In genomic region chr16:9992773-9993221, GRCm38 (mm10) we compare ENCODE assay signal across 9 mouse cellular contexts. TPM values are rescaled to one million over a fixed set of nuclear protein-coding genes. Genes with fewer than 3 reads are reported as not detected.
DNase-seq lines count a peak whose midpoint lies in the region; ATAC-seq lines count a peak whose summit lies in the region.
"Had no signal": no experiment of that assay in that cellular context is flagged by ENCODE, and none has a peak within 500 bp of the region (broad histone marks: within the 10 kb centered on the region; RNA-seq: fewer than 3 reads in every experiment).

No protein-coding gene starts in this region.

- no peak overlapping the region for H3K27ac ChIP-seq in neural tube, embryonic 15.5 days (replicated peaks)

- H3K4me2 ChIP-seq in neural tube, embryonic 15.5 days = peak overlapping the region; percentile 85

- peak overlapping the region; percentile 65 for H3K4me3 ChIP-seq in neural tube, embryonic 15.5 days (replicated peaks)

- DNase-seq in adrenal gland, postnatal 14 days = peak; percentile 17
- DNase-seq in adrenal gland, postnatal 4 days (ENCODE audit: low spot score in 2 of 2) = no peak
- peak; percentile 41 to 53 for DNase-seq in right cerebral cortex, postnatal 10 days (ENCODE audit: low spot score in 2 of 2)
- no peak for DNase-seq in right cerebral cortex, adult 2 months (ENCODE audit: low spot score in 2 of 2)
- peak; percentile 8 to 37 for DNase-seq in kidney, postnatal 4 days
- DNase-seq in spleen, adult 18-20 months = no peak
- DNase-seq in urinary bladder, adult 18-20 months (ENCODE audit: low spot score in 2 of 2) = no peak

- H3K4me1 ChIP-seq in neural tube, embryonic 15.5 days = peaks cover 44% of the 10 kb centered on the region

- H3K36me3 ChIP-seq in neural tube, embryonic 15.5 days = no peaks in the 10 kb centered on the region

- ATAC-seq in neural tube, embryonic 15.5 days (ENCODE audit: low FRiP score) = no peak

- WGBS in neural tube, embryonic 15.5 days = 2% methylated on average over 17 of the region's 17 CpGs

- H3K27me3 ChIP-seq in neural tube, embryonic 15.5 days (replicated peaks) = peaks cover 48% of the 10 kb centered on the region

- H3K9me3 ChIP-seq in neural tube, embryonic 15.5 days (replicated peaks) = no peaks in the 10 kb centered on the region

- peak overlapping the region; percentile 31; the same call in 1 of the 2 replicates for H3K9ac ChIP-seq in neural tube, embryonic 15.5 days (replicated peaks)

RNA-seq across cellular contexts. Expression of gene Grin2a, which starts 2.6 kb away (rescaled TPM):
- 0.93 and 1.1 TPM in 2 replicates for total RNA-seq in adrenal gland, postnatal 14 days (2021)
- total RNA-seq in adrenal gland, postnatal 4 days (2021) = 1 to 10 TPM; 2.9 TPM
- polyA plus RNA-seq in neural tube, embryonic 15.5 days (2015; fragmentation: Nextera tagmentation; extraction: Ambion mirVana) = 11.2 and 15.6 TPM in 2 replicates
- total RNA-seq: common myeloid progenitor, adult 5-6 weeks had no signal

Comparison
In these comparisons a context has a peak if more than half of its experiments do, and no peak if none do; other contexts are left out.
1. DNase-seq: peak in adrenal gland, postnatal 14 days (single experiment), right cerebral cortex, postnatal 10 days (2 of 2) and kidney, postnatal 4 days (2 of 2); none in adrenal gland, postnatal 4 days (0 of 2), right cerebral cortex, adult 2 months (0 of 2), spleen, adult 18-20 months (0 of 2) and urinary bladder, adult 18-20 months (0 of 2).